Mouse (Mus musculus) spleen, adult 2 months (tissue): ENCODE measurements around the gene Ndufs2.

Experiments used
- CTCF ChIP-seq: fragments of 200-500 bp; IDR thresholded peaks from 2 replicates; pipeline ENCODE4 v1.5.1; 2011; ENCODE audit warnings: mild to moderate bottlenecking, inconsistent platforms; ENCODE audit not compliant: insufficient read depth, insufficient read length, insufficient replicate concordance; ENCODE audit errors: extremely low read depth
- POLR2A ChIP-seq: fragments of 200-500 bp; IDR thresholded peaks from 2 replicates; pipeline ENCODE4 v1.6.1; 2011; ENCODE audit warnings: low read depth, low read length, inconsistent platforms

DNA sequence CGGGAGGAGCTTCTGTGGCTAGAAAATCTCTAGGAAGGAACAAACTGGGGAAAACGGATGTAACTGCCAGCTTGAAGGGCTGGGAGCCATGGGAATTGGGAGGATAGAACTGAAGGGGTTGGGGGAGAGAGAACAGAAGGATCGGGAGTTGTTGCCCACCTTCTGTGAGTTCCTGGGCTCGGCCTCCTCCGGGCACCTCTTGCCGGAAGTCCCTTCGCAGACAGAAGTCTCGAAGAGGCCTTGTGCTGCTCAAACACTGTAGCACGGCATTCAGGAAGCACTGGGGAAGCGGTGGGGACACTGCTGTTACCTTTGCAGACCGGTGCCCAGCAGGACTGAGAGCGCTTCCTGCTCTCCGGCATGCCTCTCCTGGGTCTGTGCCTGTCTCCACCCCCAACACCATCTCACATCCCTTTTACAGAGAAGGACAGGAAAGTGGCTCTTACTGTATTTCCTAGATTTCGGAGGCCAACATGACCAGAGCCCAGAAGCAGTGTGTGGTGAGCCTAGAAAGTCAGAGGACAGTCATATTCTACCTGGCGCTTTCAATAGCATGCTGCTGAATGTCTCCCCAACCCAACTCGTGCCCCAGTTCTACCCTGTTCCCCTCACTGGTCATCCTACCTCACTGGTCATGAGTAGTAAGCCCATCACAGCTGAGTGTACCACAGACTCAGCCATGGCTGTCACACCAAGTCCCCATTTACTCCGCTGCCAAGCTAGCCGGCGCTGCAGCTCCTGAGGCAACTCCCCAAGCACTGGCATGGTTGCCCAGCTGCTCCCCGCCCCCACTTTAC lies 34.1 kb upstream of the Ndufs2 start:
- no peak for TF ChIP-seq CTCF
- TF ChIP-seq POLR2A: no peak
